Mouse (Mus musculus): ENCODE measurements around the gene Bloc1s1. TPM values are rescaled to one million over a fixed set of nuclear protein-coding genes. Genes with fewer than 3 reads are reported as not detected.

Bloc1s1 gene
- total RNA-seq, 1 experiment: 90.0 TPM

- in situ Hi-C loops (cut with MboI; ENCODE audit: low sequenced_read_pairs in 2 of 2, unreplicated experiment in 2 of 2): loop anchor here in 1 of 2 experiments (10.0 kb wide), 1 partner anchor 163 kb away; no protein-coding TSS in a partner anchor
- Histone ChIP-seq H3K36me3 (ENCODE audit: control insufficient read depth, insufficient read depth, low read length, poor library complexity, severe bottlenecking) (no peaks in the 10 kb centered on the region), H3K9ac (ENCODE audit: insufficient read depth, low read depth, low read length, poor library complexity, severe bottlenecking) (no peak overlapping the region), H3K4me1 (ENCODE audit: control insufficient read depth in 2 of 2, insufficient read depth in 2 of 2, low read length in 2 of 2, poor library complexity in 1 of 2) (peaks cover 0 to 6% of the 10 kb centered on the region in 2 experiments; a peak in 1 of 4 replicates), H3K9me3 (ENCODE audit: control insufficient read depth, insufficient read depth, low read depth, low read length) (no peaks in the 10 kb centered on the region), H3K4me3 (ENCODE audit: insufficient read depth in 1 of 2, low read depth in 1 of 2, low read length in 2 of 2, poor library complexity in 1 of 2, severe bottlenecking in 1 of 2) (no peak overlapping the region), H3K27ac (ENCODE audit: insufficient read depth, low read depth, low read length, poor library complexity, severe bottlenecking) (no peak overlapping the region)
- TF ChIP-seq HCFC1 (IDR thresholded peaks at IDR 0.05; ENCODE audit: borderline replicate concordance, insufficient read depth, low read length) (no peak), CHD2 (IDR thresholded peaks at IDR 0.05; ENCODE audit: low read depth, low read length) (no peak), ZNF384 (IDR thresholded peaks at IDR 0.05; ENCODE audit: low read depth, low read length) (no peak), MAFK (IDR thresholded peaks at IDR 0.05; ENCODE audit: insufficient read depth, low read depth, low read length) (no peak), ZC3H11A (IDR thresholded peaks at IDR 0.05; ENCODE audit: borderline replicate concordance, low read depth, low read length) (no peak)
- DNase-seq (ENCODE audit: low read depth, low spot score): no peak
Measured at GRCm38 (mm10) chr10:128897501-128897900, 26.3 kb downstream of the Bloc1s1 start.

- Histone ChIP-seq H3K36me3 (ENCODE audit: control insufficient read depth, insufficient read depth, low read length, poor library complexity, severe bottlenecking) (no peaks in the 10 kb centered on the region), H3K9me3 (ENCODE audit: control insufficient read depth, insufficient read depth, low read depth, low read length) (no peaks in the 10 kb centered on the region), H3K27ac (ENCODE audit: insufficient read depth, low read depth, low read length, poor library complexity, severe bottlenecking) (no peak overlapping the region), H3K9ac (ENCODE audit: insufficient read depth, low read depth, low read length, poor library complexity, severe bottlenecking) (no peak overlapping the region), H3K4me3 (ENCODE audit: insufficient read depth in 1 of 2, low read depth in 1 of 2, low read length in 2 of 2, poor library complexity in 1 of 2, severe bottlenecking in 1 of 2) (no peak overlapping the region), H3K4me1 (ENCODE audit: control insufficient read depth in 2 of 2, insufficient read depth in 2 of 2, low read length in 2 of 2, poor library complexity in 1 of 2) (peaks cover 0 to 7% of the 10 kb centered on the region in 2 experiments; a peak in 1 of 4 replicates)
- no peak for DNase-seq (ENCODE audit: low read depth, low spot score)
- in situ Hi-C loops (cut with MboI; ENCODE audit: low sequenced_read_pairs in 2 of 2, unreplicated experiment in 2 of 2): loop anchor here in 1 of 2 experiments (10.0 kb wide), 1 partner anchor 162 kb away; no protein-coding TSS in a partner anchor
- TF ChIP-seq ZNF384 (IDR thresholded peaks at IDR 0.05; ENCODE audit: low read depth, low read length) (no peak), MAFK (IDR thresholded peaks at IDR 0.05; ENCODE audit: insufficient read depth, low read depth, low read length) (no peak), CHD2 (IDR thresholded peaks at IDR 0.05; ENCODE audit: low read depth, low read length) (no peak), HCFC1 (IDR thresholded peaks at IDR 0.05; ENCODE audit: borderline replicate concordance, insufficient read depth, low read length) (no peak), ZC3H11A (IDR thresholded peaks at IDR 0.05; ENCODE audit: borderline replicate concordance, low read depth, low read length) (no peak)
Measured at GRCm38 (mm10) chr10:128896807-128897206, 27.0 kb downstream of the Bloc1s1 start.

- Histone ChIP-seq H3K4me1 (ENCODE audit: control insufficient read depth in 2 of 2, insufficient read depth in 2 of 2, low read length in 2 of 2, poor library complexity in 1 of 2) (peaks cover 0 to 6% of the 10 kb centered on the region in 2 experiments; a peak in 1 of 4 replicates), H3K4me3 (ENCODE audit: insufficient read depth in 1 of 2, low read depth in 1 of 2, low read length in 2 of 2, poor library complexity in 1 of 2, severe bottlenecking in 1 of 2) (peak overlapping the region; percentile 1 to 44; a peak in 3 of 4 replicates), H3K36me3 (ENCODE audit: control insufficient read depth, insufficient read depth, low read length, poor library complexity, severe bottlenecking) (no peaks in the 10 kb centered on the region), H3K27ac (ENCODE audit: insufficient read depth, low read depth, low read length, poor library complexity, severe bottlenecking) (no peak overlapping the region), H3K9ac (ENCODE audit: insufficient read depth, low read depth, low read length, poor library complexity, severe bottlenecking) (no peak overlapping the region; the same call in 1 of the 2 replicates), H3K9me3 (ENCODE audit: control insufficient read depth, insufficient read depth, low read depth, low read length) (no peaks in the 10 kb centered on the region)
- DNase-seq (ENCODE audit: low read depth, low spot score): no peak
- in situ Hi-C loops (cut with MboI; ENCODE audit: low sequenced_read_pairs in 2 of 2, unreplicated experiment in 2 of 2): loop anchor here in 1 of 2 experiments (10.0 kb wide), 1 partner anchor 161 kb away; no protein-coding TSS in a partner anchor
- TF ChIP-seq ZNF384 (IDR thresholded peaks at IDR 0.05; ENCODE audit: low read depth, low read length) (no peak), ZC3H11A (IDR thresholded peaks at IDR 0.05; ENCODE audit: borderline replicate concordance, low read depth, low read length) (no peak), CHD2 (IDR thresholded peaks at IDR 0.05; ENCODE audit: low read depth, low read length) (no peak), HCFC1 (IDR thresholded peaks at IDR 0.05; ENCODE audit: borderline replicate concordance, insufficient read depth, low read length) (no peak), MAFK (IDR thresholded peaks at IDR 0.05; ENCODE audit: insufficient read depth, low read depth, low read length) (no peak)
Measured at GRCm38 (mm10) chr10:128895952-128896693, 27.7 kb downstream of the Bloc1s1 start.

- peak; percentile 93 for DNase-seq (ENCODE audit: low read depth, low spot score)
- TF ChIP-seq CHD2 (IDR thresholded peaks at IDR 0.05; ENCODE audit: low read depth, low read length) (no peak), ZC3H11A (IDR thresholded peaks at IDR 0.05; ENCODE audit: borderline replicate concordance, low read depth, low read length) (peak; percentile 91), MAFK (IDR thresholded peaks at IDR 0.05; ENCODE audit: insufficient read depth, low read depth, low read length) (0 out of 2 replicates have a peak, but pooled peaks have one; percentile 17), HCFC1 (IDR thresholded peaks at IDR 0.05; ENCODE audit: borderline replicate concordance, insufficient read depth, low read length) (peak; percentile 42; the same call in 1 of the 2 replicates)
- in situ Hi-C loops (cut with MboI; ENCODE audit: low sequenced_read_pairs in 2 of 2, unreplicated experiment in 2 of 2): loop anchor here in 1 of 2 experiments (10.0 kb wide), 1 partner anchor 161 kb away; no protein-coding TSS in a partner anchor
- Histone ChIP-seq H3K36me3 (ENCODE audit: control insufficient read depth, insufficient read depth, low read length, poor library complexity, severe bottlenecking) (no peaks in the 10 kb centered on the region), H3K9me3 (ENCODE audit: control insufficient read depth, insufficient read depth, low read depth, low read length) (no peaks in the 10 kb centered on the region), H3K4me3 (ENCODE audit: insufficient read depth in 1 of 2, low read depth in 1 of 2, low read length in 2 of 2, poor library complexity in 1 of 2, severe bottlenecking in 1 of 2) (peak overlapping the region; percentile 1 to 44; a peak in 3 of 4 replicates), H3K27ac (ENCODE audit: insufficient read depth, low read depth, low read length, poor library complexity, severe bottlenecking) (no peak overlapping the region), H3K9ac (ENCODE audit: insufficient read depth, low read depth, low read length, poor library complexity, severe bottlenecking) (no peak overlapping the region), H3K4me1 (ENCODE audit: control insufficient read depth in 2 of 2, insufficient read depth in 2 of 2, low read length in 2 of 2, poor library complexity in 1 of 2) (peaks cover 0 to 8% of the 10 kb centered on the region in 2 experiments; a peak in 2 of 4 replicates)
Measured at GRCm38 (mm10) chr10:128895437-128895836, 28.4 kb downstream of the Bloc1s1 start.

Data from ES-E14 (cell line).